Mouse (Mus musculus) embryonic facial prominence, embryonic 14.5 days (tissue): Measurements from ENCODE around the gene Acer2. TPM values are rescaled to one million over a fixed set of nuclear protein-coding genes. Genes with fewer than 3 reads are reported as not detected.

Experiments
- ATAC-seq: fragments of 200-750 bp; cut with Nextera tagmentation; 2 replicates; pipeline ENCODE4 v1.8.0; 2017; ENCODE audit warnings: low read depth, moderate number of reproducible peaks, moderate TSS enrichment
- DNase-seq: peaks from one replicate; pipeline ENCODE4 v3.0.0-alpha.2; 2015; ENCODE audit warnings: low spot score
- H3K27ac ChIP-seq: fragments of 300-500 bp; sonication (generic); replicated peaks from 2 replicates; pipeline ENCODE4 v1.5.1; 2014; ENCODE audit warnings: low read depth, mild to moderate bottlenecking, low read length, moderate library complexity
- H3K27me3 ChIP-seq: fragments of 300-500 bp; sonication (generic); replicated peaks from 2 replicates; pipeline ENCODE4 v1.6.1; 2014; ENCODE audit warnings: low read length; ENCODE audit not compliant: control insufficient read depth, insufficient read depth
- H3K36me3 ChIP-seq: fragments of 300-500 bp; sonication (generic); 2 replicates; pipeline ENCODE4 v1.6.1; 2014; ENCODE audit warnings: low read length, mixed read lengths; ENCODE audit not compliant: control insufficient read depth, insufficient read depth
- H3K4me1 ChIP-seq: fragments of 300-500 bp; sonication (generic); 2 replicates; pipeline ENCODE4 v1.6.1; 2014; ENCODE audit warnings: antibody characterized with exemption, low read length; ENCODE audit not compliant: control insufficient read depth, insufficient read depth
- H3K4me2 ChIP-seq: fragments of 300-500 bp; sonication (generic); 2 replicates; pipeline ENCODE4 v1.6.1; 2014; ENCODE audit warnings: low read depth, mild to moderate bottlenecking, low read length, moderate library complexity, mixed read lengths
- H3K4me3 ChIP-seq: fragments of 300-500 bp; sonication (generic); 2 replicates; pipeline ENCODE4 v1.5.1; 2014; ENCODE audit warnings: low read depth, mild to moderate bottlenecking, low read length
- H3K9ac ChIP-seq: fragments of 300-500 bp; sonication (generic); 2 replicates; pipeline ENCODE4 v1.6.1; 2014; ENCODE audit warnings: low read depth, mild to moderate bottlenecking, low read length, moderate library complexity, mixed read lengths
- H3K9me3 ChIP-seq: fragments of 300-500 bp; sonication (generic); 2 replicates; pipeline ENCODE4 v1.6.1; 2016; ENCODE audit warnings: low read length; ENCODE audit not compliant: control insufficient read depth
- WGBS: fragments of 180-500 bp; shearing (Covaris S2); extraction: QIAGEN DNeasy Blood & Tissue Kit; methylation state at CpG from one replicate; pipeline ENCODE4 v1.1.7; 2014; 5-methylcytosine and 5-hydroxymethylcytosine counted together
- polyA plus RNA-seq: library from polyadenylated mRNA; unstranded; fragments of >200 nt; fragmentation: Nextera tagmentation; extraction: Ambion mirVana; gene quantifications from 2 replicates; pipeline ENCODE4 v1.2.1, GENCODE M21; 2014

Acer2 gene
- polyA plus RNA-seq, 1 experiment from 2014 or later, result 9.4 TPM

GRCm38 (mm10) chr4:86953519-86953918 lies 79.3 kb downstream of the Acer2 start:
- WGBS, result 51% methylated on average over 5 of the region's 5 CpGs
- no peak overlapping the region for H3K4me2 ChIP-seq
- no peaks in the 10 kb centered on the region for H3K9me3 ChIP-seq
- H3K27me3 ChIP-seq, result 0 out of 2 replicates have a peak, but pooled peaks cover 3% of the 10 kb centered on the region
- peak; percentile 44; the same call in 1 of the 2 replicates for ATAC-seq
- H3K4me1 ChIP-seq, result 0 out of 2 replicates have a peak, but pooled peaks cover 3% of the 10 kb centered on the region
- no peak overlapping the region for H3K27ac ChIP-seq
- H3K9ac ChIP-seq, result no peak overlapping the region
- no peaks in the 10 kb centered on the region for H3K36me3 ChIP-seq
- peak; percentile 22 for DNase-seq
- H3K4me3 ChIP-seq, result no peak overlapping the region

- H3K9me3 ChIP-seq, result no peaks in the 10 kb centered on the region
- WGBS, result 77% methylated on average over 4 of the region's 4 CpGs
These were observed 81.3 kb downstream of the Acer2 start for GRCm38 (mm10) chr4:86955448-86955847.

GRCm38 (mm10) chr4:86957576-86958411 lies 83.6 kb downstream of the Acer2 start:
- no peak overlapping the region for H3K9ac ChIP-seq
- H3K4me3 ChIP-seq, result no peak overlapping the region
- DNase-seq, result peak; percentile 70
- 0 out of 2 replicates have a peak, but pooled peaks cover 3% of the 10 kb centered on the region for H3K27me3 ChIP-seq
- 0 out of 2 replicates have a peak, but pooled peaks cover 3% of the 10 kb centered on the region for H3K4me1 ChIP-seq
- ATAC-seq, result peak; percentile 50; the same call in 1 of the 2 replicates
- 39% methylated on average over 14 of the region's 14 CpGs for WGBS
- peak overlapping the region; percentile 18; the same call in 1 of the 2 replicates for H3K4me2 ChIP-seq
- no peak overlapping the region for H3K27ac ChIP-seq
- H3K36me3 ChIP-seq, result no peaks in the 10 kb centered on the region
- no peaks in the 10 kb centered on the region for H3K9me3 ChIP-seq

More at GRCm38 (mm10) chr4:86955448-86955847, 81.3 kb downstream of the Acer2 start:
- Histone ChIP-seq H3K4me1 (0 out of 2 replicates have a peak, but pooled peaks cover 3% of the 10 kb centered on the region), H3K9ac (no peak overlapping the region), H3K27ac (no peak overlapping the region), H3K4me2 (no peak overlapping the region), H3K4me3 (no peak overlapping the region), H3K27me3 (0 out of 2 replicates have a peak, but pooled peaks cover 3% of the 10 kb centered on the region), H3K36me3 (no peaks in the 10 kb centered on the region)
- DNase-seq (no peak), ATAC-seq (no peak)

- Histone ChIP-seq H3K9ac (no peak overlapping the region), H3K36me3 (no peaks in the 10 kb centered on the region), H3K4me3 (no peak overlapping the region), H3K27ac (no peak overlapping the region), H3K4me2 (no peak overlapping the region), H3K4me1 (no peaks in the 10 kb centered on the region), H3K27me3 (no peaks in the 10 kb centered on the region), H3K9me3 (0 out of 2 replicates have a peak, but pooled peaks cover 4% of the 10 kb centered on the region)
- ATAC-seq (no peak), DNase-seq (no peak)
- 80% methylated on average over 5 of the region's 5 CpGs for WGBS
These were observed 103.1 kb downstream of the Acer2 start for GRCm38 (mm10) chr4:86977272-86977671.

Other genes with a start within 250 kb of the Acer2 start
- 66.2 and 73.1 TPM in 2 replicates for gene Plin2, start 204.3 kb upstream of the Acer2 start, polyA plus RNA-seq
- gene Dennd4c, start 125.8 kb upstream of the Acer2 start, polyA plus RNA-seq, result 7.5 and 8.3 TPM in 2 replicates
- gene Rps6, start 17.0 kb upstream of the Acer2 start, polyA plus RNA-seq, result 827 and 832 TPM in 2 replicates